Mouse (Mus musculus): ENCODE measurements around the gene Arf5. TPM values are rescaled to one million over a fixed set of nuclear protein-coding genes. Genes with fewer than 3 reads are reported as not detected.

Gene Arf5
- total and polyA plus RNA-seq, 3 experiments: 150 to 248 (median 162) TPM

- TF ChIP-seq POLR2A (IDR thresholded peaks at IDR 0.05; ENCODE audit: insufficient read depth, low read depth, low read length) (peak; percentile 58; the same call in 1 of the 2 replicates), CTCF (IDR thresholded peaks at IDR 0.05) (peak; percentile 57), EP300 (IDR thresholded peaks at IDR 0.05; ENCODE audit: insufficient read depth, low read depth, low read length) (no peak)
- peaks cover 19% of the 10 kb centered on the region for H3K4me1 ChIP-seq (ENCODE audit: control insufficient read depth, insufficient read depth, low read length)
- intact Hi-C loops (cut with DNase I): no loop called here
- H3K4me3 ChIP-seq: peak overlapping the region; percentile 46
- peak overlapping the region; percentile 83 for H3K27ac ChIP-seq
- H3K36me3 ChIP-seq (ENCODE audit: control insufficient read depth, insufficient read depth, low read length): peaks cover 21% of the 10 kb centered on the region
- no peaks in the 10 kb centered on the region for H3K27me3 ChIP-seq (ENCODE audit: control insufficient read depth, insufficient read depth, low read length)
- H3K79me2 ChIP-seq (replicated peaks; ENCODE audit: control insufficient read depth, insufficient read depth, low read length): peaks cover 3% of the 10 kb centered on the region; the same call in 1 of the 2 replicates
- peak overlapping the region; percentile 56 for H3K9ac ChIP-seq (ENCODE audit: low read depth, low read length)
- WGBS: 20% methylated on average over 14 of the region's 14 CpGs
- DNase-seq: peak; percentile 92 to 93
These were observed 4.9 kb upstream of the Arf5 start for GRCm38 (mm10) chr6:28418449-28418848.

- no peaks in the 10 kb centered on the region for H3K27me3 ChIP-seq (ENCODE audit: control insufficient read depth, insufficient read depth, low read length)
- TF ChIP-seq POLR2A (IDR thresholded peaks at IDR 0.05; ENCODE audit: insufficient read depth, low read depth, low read length): no peak
- TF ChIP-seq CTCF (IDR thresholded peaks at IDR 0.05): no peak
- no peak for TF ChIP-seq EP300 (IDR thresholded peaks at IDR 0.05; ENCODE audit: insufficient read depth, low read depth, low read length)
- H3K9ac ChIP-seq (ENCODE audit: low read depth, low read length): no peak overlapping the region
- no peak overlapping the region; the same call in 1 of the 2 replicates for H3K27ac ChIP-seq
- peaks cover 23% of the 10 kb centered on the region for H3K4me1 ChIP-seq (ENCODE audit: control insufficient read depth, insufficient read depth, low read length)
- peaks cover 5% of the 10 kb centered on the region for H3K79me2 ChIP-seq (replicated peaks; ENCODE audit: control insufficient read depth, insufficient read depth, low read length)
- no peak for DNase-seq
- no peak overlapping the region for H3K4me3 ChIP-seq
- H3K36me3 ChIP-seq (ENCODE audit: control insufficient read depth, insufficient read depth, low read length): peaks cover 21% of the 10 kb centered on the region
- 15% methylated on average over 2 of the region's 2 CpGs for WGBS
- intact Hi-C loops (cut with DNase I): loop anchor here (5.0 kb wide), 3 partner anchors 43 to 413 kb away; partner anchors contain the start of gene Lrrc4
These were observed 3.7 kb upstream of the Arf5 start for GRCm38 (mm10) chr6:28419673-28420072.

- WGBS: 76% methylated on average over 17 of the region's 17 CpGs
- intact Hi-C loops (cut with DNase I): loop anchor here (5.0 kb wide), 3 partner anchors 42 to 412 kb away; partner anchors contain the start of gene Lrrc4
- H3K4me3 ChIP-seq: peak overlapping the region; percentile 95
- DNase-seq: no peak
- peaks cover 26% of the 10 kb centered on the region for H3K4me1 ChIP-seq (ENCODE audit: control insufficient read depth, insufficient read depth, low read length)
- H3K36me3 ChIP-seq (ENCODE audit: control insufficient read depth, insufficient read depth, low read length): peaks cover 20% of the 10 kb centered on the region
- H3K79me2 ChIP-seq (replicated peaks; ENCODE audit: control insufficient read depth, insufficient read depth, low read length): peaks cover 5% of the 10 kb centered on the region
- TF ChIP-seq CTCF (IDR thresholded peaks at IDR 0.05) (no peak), EP300 (IDR thresholded peaks at IDR 0.05; ENCODE audit: insufficient read depth, low read depth, low read length) (no peak), POLR2A (IDR thresholded peaks at IDR 0.05; ENCODE audit: insufficient read depth, low read depth, low read length) (no peak)
- peak overlapping the region; percentile 70; the same call in 1 of the 2 replicates for H3K9ac ChIP-seq (ENCODE audit: low read depth, low read length)
- H3K27me3 ChIP-seq (ENCODE audit: control insufficient read depth, insufficient read depth, low read length): no peaks in the 10 kb centered on the region
- no peak overlapping the region for H3K27ac ChIP-seq
These were observed 3.0 kb upstream of the Arf5 start for GRCm38 (mm10) chr6:28420361-28420760.

GRCm38 (mm10) chr6:28420865-28421264 is 2.5 kb upstream of the Arf5 start:
- peak in 1 of 2 experiments; percentile 27 for DNase-seq
- Histone ChIP-seq H3K27me3 (ENCODE audit: control insufficient read depth, insufficient read depth, low read length) (no peaks in the 10 kb centered on the region), H3K4me3 (peak overlapping the region; percentile 95), H3K9ac (ENCODE audit: low read depth, low read length) (peak overlapping the region; percentile 70), H3K27ac (peak overlapping the region; percentile 84), H3K4me1 (ENCODE audit: control insufficient read depth, insufficient read depth, low read length) (peaks cover 23% of the 10 kb centered on the region), H3K79me2 (replicated peaks; ENCODE audit: control insufficient read depth, insufficient read depth, low read length) (peaks cover 5% of the 10 kb centered on the region), H3K36me3 (ENCODE audit: control insufficient read depth, insufficient read depth, low read length) (peaks cover 17% of the 10 kb centered on the region)
- intact Hi-C loops (cut with DNase I): loop anchor here (5.0 kb wide), 3 partner anchors 41 to 411 kb away; partner anchors contain the start of gene Lrrc4
- WGBS: 15% methylated on average over 13 of the region's 13 CpGs
- no peak for TF ChIP-seq CTCF (IDR thresholded peaks at IDR 0.05)
- TF ChIP-seq POLR2A (IDR thresholded peaks at IDR 0.05; ENCODE audit: insufficient read depth, low read depth, low read length): no peak
- no peak for TF ChIP-seq EP300 (IDR thresholded peaks at IDR 0.05; ENCODE audit: insufficient read depth, low read depth, low read length)

GRCm38 (mm10) chr6:28421469-28422000 is 1.8 kb upstream of the Arf5 start:
- Histone ChIP-seq H3K27me3 (ENCODE audit: control insufficient read depth, insufficient read depth, low read length) (no peaks in the 10 kb centered on the region), H3K79me2 (replicated peaks; ENCODE audit: control insufficient read depth, insufficient read depth, low read length) (peaks cover 5% of the 10 kb centered on the region), H3K27ac (peak overlapping the region; percentile 84), H3K9ac (ENCODE audit: low read depth, low read length) (peak overlapping the region; percentile 70), H3K36me3 (ENCODE audit: control insufficient read depth, insufficient read depth, low read length) (peaks cover 13% of the 10 kb centered on the region), H3K4me1 (ENCODE audit: control insufficient read depth, insufficient read depth, low read length) (peaks cover 23% of the 10 kb centered on the region), H3K4me3 (peak overlapping the region; percentile 95)
- peak; percentile 73 for TF ChIP-seq CTCF (IDR thresholded peaks at IDR 0.05)
- peak; percentile 70; the same call in 1 of the 2 replicates for TF ChIP-seq EP300 (IDR thresholded peaks at IDR 0.05; ENCODE audit: insufficient read depth, low read depth, low read length)
- peak; percentile 83 for TF ChIP-seq POLR2A (IDR thresholded peaks at IDR 0.05; ENCODE audit: insufficient read depth, low read depth, low read length)
- intact Hi-C loops (cut with DNase I): loop anchor here (5.0 kb wide), 3 partner anchors 41 to 411 kb away; partner anchors contain the start of gene Lrrc4
- under 1% methylated on average over 27 of the region's 27 CpGs for WGBS
- DNase-seq: peak; percentile 96 to 98
